Mouse (Mus musculus) kidney, adult 2 months (tissue): Measurements from ENCODE around the gene Cdh4.

Experiments used
- CTCF ChIP-seq: fragments of 200-500 bp; conservative IDR thresholded peaks from 2 replicates; pipeline ENCODE4 v1.5.1; 2011; ENCODE audit warnings: low read depth, mild to moderate bottlenecking, control low read depth, low read length, moderate library complexity, mixed read lengths; ENCODE audit not compliant: insufficient read depth, insufficient read length
- POLR2A ChIP-seq: fragments of 200-500 bp; IDR thresholded peaks from one replicate; pipeline ENCODE4 v1.6.1; 2011; ENCODE audit warnings: low read depth, low read length, control low read depth

DNA sequence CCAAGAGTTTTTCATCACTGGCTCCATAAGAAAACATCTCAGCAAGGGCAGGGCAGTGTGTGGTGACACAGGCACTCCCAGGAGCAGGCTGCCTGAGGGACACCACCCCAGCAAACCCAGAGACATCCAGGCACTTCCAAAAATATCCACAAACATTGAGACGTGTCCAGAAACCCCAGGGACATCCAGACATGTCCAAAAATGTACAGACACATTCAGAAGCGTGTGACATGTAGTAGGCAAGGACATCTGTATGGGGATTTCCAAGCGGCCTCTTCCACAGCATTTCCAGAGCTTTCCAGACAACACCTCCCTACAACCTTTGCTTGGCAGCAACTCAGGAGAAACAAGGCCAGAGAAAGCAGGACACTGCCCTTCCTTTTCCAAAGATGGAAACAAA is 425.4 kb downstream of the Cdh4 start:
- TF ChIP-seq CTCF (no peak), POLR2A (no peak)
